Mouse (Mus musculus): ENCODE measurements around the gene Serpinb12. TPM values are rescaled to one million over a fixed set of nuclear protein-coding genes. Genes with fewer than 3 reads are reported as not detected.
"Not testable (repeated sequence)": the region's sequence is repeated elsewhere in the genome, so short reads cannot be mapped to it uniquely, and the experiment has no call there.

Serpinb12 gene
- total RNA-seq (2021), result not detected
- long read RNA-seq, experiment 1, result 0 reads
- long read RNA-seq, experiment 2, result 0 reads

GRCm38 (mm10) chr1:106934265-106934664 is at the start of gene Serpinb12:
TSS of gene Serpinb12 (plus strand) at chr1:106934449.
- DNase-seq, result no peak
- intact Hi-C loops (cut with DNase I), result no loop called here

DNA sequence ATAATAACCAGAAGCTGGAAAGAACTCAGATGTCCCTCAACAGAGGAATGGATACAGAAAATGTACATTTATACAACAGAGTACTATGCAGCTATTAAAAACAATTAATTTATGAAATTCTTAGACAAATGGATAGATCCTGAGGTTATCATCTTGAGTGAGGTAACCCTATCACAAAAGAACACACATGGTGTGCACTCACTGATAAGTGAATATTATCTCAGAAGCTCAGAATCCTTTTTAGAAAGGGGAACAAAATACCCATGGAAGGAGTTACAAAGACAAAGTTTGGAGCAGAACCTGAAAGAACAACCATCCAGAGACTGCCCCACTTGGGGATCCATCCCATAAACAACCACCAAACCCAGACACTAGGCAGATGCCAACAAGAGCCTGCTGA is 39.1 kb upstream of the Serpinb12 start:
- DNase-seq; intact Hi-C loops (cut with DNase I): not testable (repeated sequence)

- intact Hi-C loops (cut with DNase I), result no loop called here
- no peak for DNase-seq
Measured at GRCm38 (mm10) chr1:106901406-106901805, 32.8 kb upstream of the Serpinb12 start.

- intact Hi-C loops (cut with DNase I), result no loop called here
- DNase-seq, result no peak
Measured at GRCm38 (mm10) chr1:106931954-106932353, 2.3 kb upstream of the Serpinb12 start.

DNA sequence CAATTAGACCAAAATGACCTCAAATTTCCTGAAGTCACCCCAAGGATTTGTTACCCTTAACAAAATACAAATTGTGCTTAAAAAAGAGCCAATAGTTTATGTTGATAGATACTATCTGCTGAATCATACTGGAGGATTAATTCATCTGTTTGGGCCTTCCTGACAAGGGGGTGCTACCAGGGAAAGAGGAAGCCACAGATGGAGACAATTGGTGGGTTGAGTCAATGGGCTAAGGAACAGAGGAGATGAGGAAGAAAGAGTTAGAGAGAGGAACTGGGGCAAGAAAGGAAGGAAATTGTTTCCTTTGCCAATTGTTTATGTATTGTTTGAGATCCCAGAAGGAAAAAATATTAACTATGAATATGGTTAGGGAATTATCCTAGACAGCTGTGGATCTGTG is 591 bp upstream of the Serpinb12 start:
- intact Hi-C loops (cut with DNase I), result no loop called here
- no peak for DNase-seq

- intact Hi-C loops (cut with DNase I), result no loop called here
- no peak for DNase-seq
Measured at GRCm38 (mm10) chr1:106947217-106947616, 13.0 kb downstream of the Serpinb12 start.

DNA sequence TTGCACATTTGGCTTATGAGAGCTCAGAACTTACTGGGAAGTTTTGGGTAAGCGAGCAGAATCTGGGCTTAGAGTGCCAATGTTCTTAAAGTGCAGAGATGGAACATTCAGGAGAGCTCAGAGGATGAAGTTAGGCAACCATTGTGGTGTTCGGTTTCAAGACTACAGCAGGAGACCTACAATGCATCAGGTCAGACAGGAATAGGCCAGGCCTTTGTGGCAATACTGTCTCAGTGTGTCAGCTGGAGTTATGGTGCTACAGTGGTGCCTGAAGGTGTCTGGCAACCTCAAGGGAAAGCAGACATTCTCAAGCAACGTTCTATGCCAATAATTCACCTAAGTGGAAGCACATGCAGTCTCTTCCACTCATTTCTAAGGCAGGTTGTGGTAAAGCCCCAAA is 25.7 kb downstream of the Serpinb12 start:
- intact Hi-C loops (cut with DNase I), result no loop called here
- no peak for DNase-seq

DNA sequence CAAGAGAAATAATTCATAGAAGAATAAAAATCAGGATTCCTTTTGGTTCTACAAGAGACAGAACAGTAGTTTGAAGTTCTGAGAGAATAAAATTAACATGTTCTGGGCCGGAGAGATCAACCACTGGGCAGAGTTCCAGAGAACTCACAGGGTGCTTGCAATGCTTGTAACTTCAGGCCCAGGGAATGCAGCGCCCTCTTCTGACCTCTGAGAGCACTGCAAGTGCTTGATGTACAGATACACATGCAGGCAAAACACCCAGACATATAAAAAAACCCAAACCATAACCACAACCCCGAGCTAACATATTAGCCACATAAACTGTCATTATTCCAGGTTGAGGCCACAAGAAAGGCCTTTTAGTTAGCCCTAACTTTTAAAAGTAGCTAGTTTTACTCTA is 26.8 kb downstream of the Serpinb12 start:
- intact Hi-C loops (cut with DNase I), result no loop called here
- no peak for DNase-seq

DNA sequence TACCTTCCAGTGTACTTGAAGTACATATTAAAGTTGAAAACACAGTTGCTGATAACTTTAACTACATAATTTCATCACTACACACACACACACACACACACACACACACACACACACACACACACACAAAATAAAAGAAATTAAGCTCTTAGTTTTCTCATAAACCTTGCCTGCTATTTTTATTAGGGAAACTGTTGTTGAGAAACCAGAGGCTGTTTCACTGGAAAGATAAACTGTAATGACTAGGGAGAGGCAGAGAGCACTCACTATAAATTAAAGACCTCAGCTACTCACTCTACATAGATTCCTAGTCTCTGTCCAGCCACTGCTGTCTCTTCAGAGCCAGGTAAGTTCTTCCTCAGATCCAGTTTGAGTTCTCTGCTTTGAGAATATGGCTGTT is 46.4 kb downstream of the Serpinb12 start, which contains the start of gene Serpinb13:
TSS of gene Serpinb13 (plus strand) at position 301 of the 400 bp plus-strand sequence.
- intact Hi-C loops (cut with DNase I), result no loop called here
- DNase-seq, result no peak

DNA sequence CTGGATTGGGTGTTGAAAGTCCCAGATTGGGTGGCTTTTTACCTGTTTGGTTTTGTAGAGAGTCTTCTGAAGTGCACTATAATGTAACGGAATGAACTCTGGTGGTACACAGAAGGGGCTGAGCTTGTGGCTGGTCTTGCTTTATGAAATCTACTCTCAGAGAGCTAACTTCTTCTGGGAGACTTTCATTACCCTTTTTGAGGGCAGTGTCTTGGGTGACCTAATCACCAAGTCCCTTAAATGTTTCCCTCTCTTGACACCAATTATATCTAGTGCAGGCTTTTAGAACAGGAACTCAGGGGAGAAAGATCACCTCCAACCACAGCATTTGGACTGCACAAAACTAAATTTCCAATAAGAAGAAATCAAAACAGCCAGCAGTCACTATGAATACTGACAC is 48.8 kb downstream of the Serpinb12 start:
- intact Hi-C loops (cut with DNase I), result no loop called here
- DNase-seq, result no peak

DNA sequence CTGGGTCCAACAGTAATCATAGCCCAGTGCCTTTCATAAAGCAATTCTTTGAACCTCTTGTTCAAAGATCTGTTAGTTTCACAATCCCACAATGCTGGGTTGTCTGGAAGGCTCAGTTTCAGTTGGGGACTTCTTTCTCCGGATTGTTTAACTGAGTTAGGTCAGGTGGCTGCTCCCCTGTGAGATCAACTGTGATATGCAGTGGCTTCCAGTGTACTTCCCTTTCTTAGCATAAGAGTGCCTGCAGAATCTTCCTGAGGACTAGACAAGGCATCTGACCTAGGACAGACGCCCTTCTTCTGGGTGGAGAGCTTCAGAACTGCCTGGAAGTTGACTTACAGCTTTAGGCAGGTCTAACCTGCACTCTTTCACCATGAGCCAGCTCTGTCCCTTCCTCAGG is 49.6 kb downstream of the Serpinb12 start:
- intact Hi-C loops (cut with DNase I), result no loop called here
- DNase-seq, result no peak

GRCm38 (mm10) chr1:107000424-107000823 is 66.2 kb downstream of the Serpinb12 start:
- DNase-seq, result no peak

GRCm38 (mm10) chr1:107001754-107002153 is 67.5 kb downstream of the Serpinb12 start:
- intact Hi-C loops (cut with DNase I), result no loop called here
- DNase-seq, result no peak

More at GRCm38 (mm10) chr1:107000424-107000823, 66.2 kb downstream of the Serpinb12 start:
- intact Hi-C loops (cut with DNase I), result no loop called here

DNA sequence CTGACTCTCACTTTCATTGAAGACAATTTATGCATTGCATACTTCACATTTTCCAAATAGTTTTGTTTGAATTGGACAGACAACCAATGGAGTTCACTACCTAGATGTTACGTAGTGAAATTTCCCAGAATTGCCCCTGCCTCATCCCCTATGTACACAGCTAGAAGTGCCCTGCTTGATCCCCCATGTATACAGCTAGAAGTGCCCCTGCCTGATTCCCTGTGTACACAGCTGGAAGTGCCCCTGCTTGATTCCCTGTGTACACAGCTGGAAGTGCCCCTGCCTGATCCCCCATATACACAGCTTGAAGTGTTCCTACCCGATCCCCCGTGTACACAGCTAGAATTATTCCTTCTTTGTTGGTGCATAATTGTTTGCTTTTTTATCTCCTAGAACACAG is 72.1 kb downstream of the Serpinb12 start:
- DNase-seq, result no peak
- intact Hi-C loops (cut with DNase I), result no loop called here

Other genes starting within 250 kb of the Serpinb12 start
- 1 to 10 TPM; 1.5 to 1.7 TPM for gene Bcl2, start 220.2 kb upstream of the Serpinb12 start, total RNA-seq (2021)
- gene Kdsr, start 174.7 kb upstream of the Serpinb12 start, total RNA-seq (2021), result 1 to 10 TPM; 3.1 to 4.7 TPM
- 10 to 100 TPM; 18.0 to 18.5 TPM for gene Vps4b, start 137.7 kb upstream of the Serpinb12 start, total RNA-seq (2021)
- gene Serpinb5, start 73.3 kb upstream of the Serpinb12 start, total RNA-seq (2021), result not detected
- not detected for gene Serpinb13, start 46.5 kb downstream of the Serpinb12 start, total RNA-seq (2021)
- gene Serpinb3a, start 117.9 kb downstream of the Serpinb12 start, total RNA-seq (2021), result not detected
- gene Serpinb3d, start 149.1 kb downstream of the Serpinb12 start, total RNA-seq (2021), result not detected